Mouse (Mus musculus): ENCODE data around the gene Olfr224. TPM values are rescaled to one million over a fixed set of nuclear protein-coding genes. Genes with fewer than 3 reads are reported as not detected.

Gene Olfr224
- total and polyA plus RNA-seq, 3 experiments, result not detected

GRCm38 (mm10) chr11:58518916-58519315 is 51.4 kb downstream of the Olfr224 start:
- DNase-seq, result peak; percentile 51

Other genes starting within 250 kb of the Olfr224 start
- gene Zfp672, start 240.2 kb downstream of the Olfr224 start, total RNA-seq (2021), result 10 to 100 TPM; 43.6 to 51.2 TPM
- gene Zfp672, start 240.2 kb downstream of the Olfr224 start, polyA plus RNA-seq (2012; rRNA removed), result 59.3 and 59.9 TPM in 2 replicates
- gene Sh3bp5l, start 239.8 kb downstream of the Olfr224 start, total RNA-seq (2021), result 10 to 100 TPM; 24.3 to 54.5 TPM
- 49.6 and 49.7 TPM in 2 replicates for gene Sh3bp5l, start 239.8 kb downstream of the Olfr224 start, polyA plus RNA-seq (2012; rRNA removed)
- gene Lypd8, start 191.5 kb downstream of the Olfr224 start, total RNA-seq (2021), result not detected
- gene Lypd8, start 191.5 kb downstream of the Olfr224 start, polyA plus RNA-seq (2012; rRNA removed), result 0.16 and 0.73 TPM in 2 replicates
- gene 1810065E05Rik, start 149.4 kb downstream of the Olfr224 start, total RNA-seq (2021), result not detected
- gene 1810065E05Rik, start 149.4 kb downstream of the Olfr224 start, polyA plus RNA-seq (2012; rRNA removed), result not detected in 2 replicates
- not detected for gene Gm12253, start 138.0 kb downstream of the Olfr224 start, total RNA-seq (2021)
- gene Gm12253, start 138.0 kb downstream of the Olfr224 start, polyA plus RNA-seq (2012; rRNA removed), result not detected in 2 replicates
- gene Lypd9, start 117.6 kb downstream of the Olfr224 start, total RNA-seq (2021), result not detected
- not detected in 2 replicates for gene Lypd9, start 117.6 kb downstream of the Olfr224 start, polyA plus RNA-seq (2012; rRNA removed)
- not detected for gene Olfr30, start 108.3 kb downstream of the Olfr224 start, total RNA-seq (2021)
- not detected in 2 replicates for gene Olfr30, start 108.3 kb downstream of the Olfr224 start, polyA plus RNA-seq (2012; rRNA removed)
- not detected for gene Olfr332, start 78.0 kb downstream of the Olfr224 start, total RNA-seq (2021)
- not detected in 2 replicates for gene Olfr332, start 78.0 kb downstream of the Olfr224 start, polyA plus RNA-seq (2012; rRNA removed)
- not detected for gene Olfr331, start 68.0 kb downstream of the Olfr224 start, total RNA-seq (2021)
- not detected in 2 replicates for gene Olfr331, start 68.0 kb downstream of the Olfr224 start, polyA plus RNA-seq (2012; rRNA removed)
- 1 to 10 TPM in 1 of 2 experiments, under 1 TPM in 1; 0.41 to 1.0 TPM for gene Olfr330, start 35.7 kb downstream of the Olfr224 start, total RNA-seq (2021)
- gene Olfr330, start 35.7 kb downstream of the Olfr224 start, polyA plus RNA-seq (2012; rRNA removed), result 0.95 and 3.2 TPM in 2 replicates
- gene Olfr329-ps, start 24.1 kb downstream of the Olfr224 start, total RNA-seq (2021), result 1 to 10 TPM in 1 of 2 experiments, under 1 TPM in 1; 0.62 to 1.4 TPM
- gene Olfr329-ps, start 24.1 kb downstream of the Olfr224 start, polyA plus RNA-seq (2012; rRNA removed), result 0.69 and 1.0 TPM in 2 replicates
- gene Olfr328, start 14.9 kb downstream of the Olfr224 start, total RNA-seq (2021), result under 1 TPM in 1 of 2 experiments, not detected in 1; 0.24 TPM
- gene Olfr328, start 14.9 kb downstream of the Olfr224 start, polyA plus RNA-seq (2012; rRNA removed), result not detected in 2 replicates
- not detected for gene Olfr325, start 7.2 kb upstream of the Olfr224 start, total RNA-seq (2021)
- gene Olfr325, start 7.2 kb upstream of the Olfr224 start, polyA plus RNA-seq (2012; rRNA removed), result not detected in 2 replicates
- gene Olfr324, start 24.6 kb upstream of the Olfr224 start, total RNA-seq (2021), result not detected
- not detected in 2 replicates for gene Olfr324, start 24.6 kb upstream of the Olfr224 start, polyA plus RNA-seq (2012; rRNA removed)
- gene 2210407C18Rik, start 45.5 kb upstream of the Olfr224 start, total RNA-seq (2021), result not detected
- gene 2210407C18Rik, start 45.5 kb upstream of the Olfr224 start, polyA plus RNA-seq (2012; rRNA removed), result 0.17 TPM in 1 of 2 replicates, not detected in the other
- gene Olfr323, start 59.9 kb upstream of the Olfr224 start, total RNA-seq (2021), result not detected
- gene Olfr323, start 59.9 kb upstream of the Olfr224 start, polyA plus RNA-seq (2012; rRNA removed), result not detected in 2 replicates
- not detected for gene Trim58, start 69.9 kb upstream of the Olfr224 start, total RNA-seq (2021)
- gene Trim58, start 69.9 kb upstream of the Olfr224 start, polyA plus RNA-seq (2012; rRNA removed), result not detected in 2 replicates
- gene Olfr322, start 88.2 kb upstream of the Olfr224 start, total RNA-seq (2021), result not detected
- gene Olfr322, start 88.2 kb upstream of the Olfr224 start, polyA plus RNA-seq (2012; rRNA removed), result not detected in 2 replicates
- not detected for gene Olfr320, start 110.5 kb upstream of the Olfr224 start, total RNA-seq (2021)
- gene Olfr320, start 110.5 kb upstream of the Olfr224 start, polyA plus RNA-seq (2012; rRNA removed), result not detected in 2 replicates
- gene Olfr319, start 128.6 kb upstream of the Olfr224 start, total RNA-seq (2021), result not detected
- not detected in 2 replicates for gene Olfr319, start 128.6 kb upstream of the Olfr224 start, polyA plus RNA-seq (2012; rRNA removed)
- gene Olfr318, start 153.5 kb upstream of the Olfr224 start, total RNA-seq (2021), result not detected
- not detected in 2 replicates for gene Olfr318, start 153.5 kb upstream of the Olfr224 start, polyA plus RNA-seq (2012; rRNA removed)
- not detected for gene Olfr317, start 168.7 kb upstream of the Olfr224 start, total RNA-seq (2021)
- not detected in 2 replicates for gene Olfr317, start 168.7 kb upstream of the Olfr224 start, polyA plus RNA-seq (2012; rRNA removed)
- gene Olfr316, start 182.2 kb upstream of the Olfr224 start, total RNA-seq (2021), result not detected
- gene Olfr316, start 182.2 kb upstream of the Olfr224 start, polyA plus RNA-seq (2012; rRNA removed), result not detected in 2 replicates
- not detected for gene Olfr315, start 202.6 kb upstream of the Olfr224 start, total RNA-seq (2021)
- gene Olfr315, start 202.6 kb upstream of the Olfr224 start, polyA plus RNA-seq (2012; rRNA removed), result not detected in 2 replicates
- not detected for gene Olfr314, start 212.4 kb upstream of the Olfr224 start, total RNA-seq (2021)
- not detected in 2 replicates for gene Olfr314, start 212.4 kb upstream of the Olfr224 start, polyA plus RNA-seq (2012; rRNA removed)
- 1 to 10 TPM; 2.2 to 2.7 TPM for gene Fam183b, start 231.4 kb upstream of the Olfr224 start, total RNA-seq (2021)
- 0.39 TPM in 1 of 2 replicates, not detected in the other for gene Fam183b, start 231.4 kb upstream of the Olfr224 start, polyA plus RNA-seq (2012; rRNA removed)
- gene Olfr313, start 244.4 kb upstream of the Olfr224 start, total RNA-seq (2021), result not detected
- gene Olfr313, start 244.4 kb upstream of the Olfr224 start, polyA plus RNA-seq (2012; rRNA removed), result not detected in 2 replicates

Measured in adrenal gland, adult 2 months (tissue).